Mouse (Mus musculus) kidney, postnatal 14 days (tissue): Measurements from ENCODE around the gene Tenm1.

Experiments used
- DNase-seq: peaks from one replicate; pipeline ENCODE4 v3.0.0; 2022; ENCODE audit warnings: mixed read lengths

Gene Tenm1

DNA sequence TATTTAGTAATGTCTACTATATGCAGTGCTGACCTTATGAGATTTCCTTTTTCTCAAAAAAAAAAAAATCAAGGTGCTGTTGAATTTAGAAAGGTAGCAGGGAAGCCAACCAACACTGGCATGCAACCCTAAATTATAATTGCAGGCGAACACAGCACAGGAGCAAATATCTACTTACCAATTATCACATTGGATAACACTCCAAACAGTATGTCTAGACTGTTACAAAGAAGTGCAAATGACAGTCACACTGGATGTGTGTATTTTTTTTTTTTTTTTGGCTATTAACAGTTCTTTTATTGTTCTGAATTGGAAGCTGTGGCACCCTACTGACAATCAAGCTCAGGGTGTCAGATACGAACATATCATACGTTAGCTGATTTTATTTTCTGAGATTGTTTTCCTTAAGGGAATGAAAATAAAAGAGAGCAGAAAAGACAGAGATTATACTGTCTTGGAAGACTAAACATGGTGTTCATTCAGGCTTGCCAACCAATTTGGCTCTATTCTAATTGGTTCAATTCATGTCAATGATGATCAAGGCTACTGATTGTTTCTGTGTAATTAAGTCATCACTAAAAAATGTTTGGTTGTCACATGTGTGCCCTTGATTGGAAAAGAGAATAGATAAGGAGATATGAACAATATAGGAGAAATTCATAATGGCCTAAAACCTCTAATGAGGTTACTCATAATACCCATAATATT, 710.7 kb downstream of the Tenm1 start:
- DNase-seq, result no peak

DNA sequence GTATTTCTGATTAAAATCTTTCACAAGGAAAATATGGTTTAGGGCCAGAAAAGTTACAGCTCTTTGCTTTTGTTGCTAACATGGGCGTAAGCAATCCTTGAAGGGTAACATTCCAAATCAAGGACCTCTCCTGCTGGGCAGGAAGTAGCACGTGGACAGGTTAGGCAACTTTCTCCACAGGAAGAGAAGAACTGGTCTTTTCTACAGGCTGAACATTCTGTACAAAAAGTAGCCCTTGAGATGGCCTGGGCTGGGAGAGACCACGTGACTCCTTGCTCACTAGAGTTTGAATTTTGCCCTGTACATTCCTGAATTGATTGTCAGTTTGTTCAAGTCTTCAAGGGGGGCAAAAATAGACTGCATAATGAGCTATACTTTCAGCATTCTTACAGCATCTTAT, 728.6 kb downstream of the Tenm1 start:
- DNase-seq, result no peak

DNA sequence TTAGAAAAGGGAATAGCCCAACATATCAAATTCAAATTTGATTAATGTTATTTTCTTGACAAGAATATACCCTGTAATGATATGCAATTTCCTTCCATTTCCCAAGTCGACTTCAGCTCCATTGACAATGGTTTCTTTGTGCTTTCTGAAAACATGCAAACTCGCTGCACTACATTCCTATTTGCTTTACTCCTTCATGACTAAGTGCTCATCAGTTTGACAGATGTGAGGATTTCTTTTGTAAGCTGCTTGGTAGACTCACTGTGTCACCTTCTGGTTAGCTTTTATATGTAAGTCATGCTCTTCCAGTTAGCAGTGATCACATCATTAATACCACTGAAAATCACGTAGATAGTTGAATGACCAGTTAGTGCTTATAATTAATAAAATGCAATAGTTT, 781.8 kb downstream of the Tenm1 start:
- no peak for DNase-seq

DNA sequence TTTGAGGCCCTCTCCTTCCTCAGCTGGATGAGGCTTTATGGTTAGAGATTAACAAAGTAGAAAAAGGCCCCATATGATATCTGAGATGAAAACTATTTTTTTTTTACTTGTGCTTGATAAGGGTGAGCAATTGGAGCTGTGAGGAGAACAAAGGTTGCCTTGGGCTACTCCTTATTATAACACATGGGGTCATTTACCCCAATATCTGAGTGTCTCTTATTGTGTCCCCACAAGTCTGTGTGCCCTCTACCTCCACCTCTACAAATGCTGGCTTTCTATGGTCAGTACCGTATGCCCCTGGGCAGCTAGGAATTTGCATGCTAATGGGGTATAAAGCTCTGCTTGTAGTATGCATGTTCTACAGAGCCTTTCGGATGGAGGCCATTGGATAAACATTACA, 848.4 kb downstream of the Tenm1 start:
- no peak for DNase-seq

DNA sequence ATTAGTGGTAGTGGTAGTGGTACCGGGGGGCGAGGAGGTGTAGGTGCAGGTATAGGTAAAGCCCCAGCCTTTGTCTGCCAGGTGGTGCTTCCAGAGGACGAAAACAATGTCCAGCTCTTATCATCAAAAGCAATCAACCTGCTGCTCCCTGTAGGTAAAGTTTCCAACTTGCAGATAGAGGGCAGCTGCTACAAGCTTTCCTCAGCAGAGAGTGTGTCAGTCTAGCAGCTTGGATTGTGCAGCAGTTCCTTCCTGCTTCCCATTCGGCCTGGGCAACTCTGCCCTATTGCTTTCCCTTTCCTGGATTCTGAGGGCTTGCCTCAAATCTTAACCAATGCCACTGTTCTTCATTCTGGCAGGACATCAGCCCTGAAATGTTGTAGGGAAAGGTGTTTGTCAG, 870.2 kb downstream of the Tenm1 start:
- peak; percentile 0 for DNase-seq

DNA sequence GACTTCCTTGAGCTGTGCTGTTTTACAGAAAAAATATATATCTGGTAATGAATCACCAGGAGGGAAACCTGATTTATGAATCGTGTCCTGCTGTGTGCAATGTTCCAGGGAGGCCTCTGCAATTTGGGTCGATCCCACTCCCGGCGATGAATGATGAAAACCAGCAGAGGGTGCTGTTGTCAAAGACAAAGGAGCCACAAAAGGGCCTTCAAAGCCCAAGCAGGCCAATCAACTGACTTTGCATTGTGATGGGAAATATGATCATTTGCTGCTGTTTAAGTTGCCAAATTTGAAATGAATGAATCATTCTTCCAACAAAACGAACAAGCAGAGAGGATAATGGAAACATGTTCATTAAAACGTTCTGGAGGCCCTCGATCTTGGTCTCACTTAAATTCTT, 871.6 kb downstream of the Tenm1 start:
- DNase-seq, result peak; percentile 50

DNA sequence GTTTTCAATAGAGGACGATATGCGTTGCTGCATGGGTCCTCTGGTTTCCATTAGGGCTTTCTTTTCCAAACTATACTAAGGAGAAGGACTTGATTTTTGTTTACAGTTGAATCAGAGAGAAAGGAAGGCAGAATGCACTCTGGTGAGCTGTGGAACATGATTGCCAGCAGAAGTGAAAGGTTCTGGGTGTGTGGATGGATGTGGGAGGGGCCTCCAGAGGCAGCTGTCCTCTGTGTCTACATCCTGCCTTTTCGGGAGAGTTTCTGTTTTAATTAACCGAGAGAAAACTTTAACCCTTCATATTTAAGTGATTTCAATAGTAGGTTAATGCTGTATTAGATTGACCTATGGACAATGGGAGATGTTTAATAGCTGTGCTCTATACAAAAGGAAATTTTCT, 880.4 kb downstream of the Tenm1 start:
- no peak for DNase-seq

DNA sequence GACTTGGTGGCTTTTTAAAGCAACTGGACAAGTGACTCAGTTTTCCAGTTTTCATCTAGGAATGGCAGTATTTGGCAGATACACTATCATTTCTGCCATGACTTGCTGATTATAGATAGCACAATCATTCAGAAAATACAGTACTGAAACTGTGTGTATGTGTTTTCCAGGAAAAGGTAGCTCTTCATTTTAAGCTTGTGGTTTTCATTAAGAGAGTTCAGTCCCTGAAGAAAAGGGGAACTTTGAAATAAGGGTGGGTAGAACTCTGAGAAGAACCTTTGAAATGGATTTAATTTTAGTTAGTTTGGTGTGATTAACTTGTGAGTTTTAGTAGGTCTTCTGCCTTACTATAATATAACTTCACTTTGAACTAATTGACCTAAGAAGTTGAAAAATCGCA, 883.9 kb downstream of the Tenm1 start:
- no peak for DNase-seq

DNA sequence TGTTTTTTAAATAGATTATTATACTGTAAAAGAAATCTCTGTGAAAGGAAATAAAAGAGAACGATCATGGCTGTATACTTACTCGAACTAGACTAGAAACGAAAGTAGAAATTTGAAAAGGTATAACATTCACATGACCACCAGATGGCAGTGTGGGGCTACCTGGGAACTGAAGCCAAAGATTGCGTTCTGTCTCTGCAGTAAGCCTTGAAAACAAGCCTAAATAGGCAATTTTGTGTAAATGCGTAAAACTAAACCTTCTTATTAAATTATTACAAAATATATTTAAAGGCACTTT, 888.2 kb downstream of the Tenm1 start:
- peak; percentile 62 for DNase-seq

DNA sequence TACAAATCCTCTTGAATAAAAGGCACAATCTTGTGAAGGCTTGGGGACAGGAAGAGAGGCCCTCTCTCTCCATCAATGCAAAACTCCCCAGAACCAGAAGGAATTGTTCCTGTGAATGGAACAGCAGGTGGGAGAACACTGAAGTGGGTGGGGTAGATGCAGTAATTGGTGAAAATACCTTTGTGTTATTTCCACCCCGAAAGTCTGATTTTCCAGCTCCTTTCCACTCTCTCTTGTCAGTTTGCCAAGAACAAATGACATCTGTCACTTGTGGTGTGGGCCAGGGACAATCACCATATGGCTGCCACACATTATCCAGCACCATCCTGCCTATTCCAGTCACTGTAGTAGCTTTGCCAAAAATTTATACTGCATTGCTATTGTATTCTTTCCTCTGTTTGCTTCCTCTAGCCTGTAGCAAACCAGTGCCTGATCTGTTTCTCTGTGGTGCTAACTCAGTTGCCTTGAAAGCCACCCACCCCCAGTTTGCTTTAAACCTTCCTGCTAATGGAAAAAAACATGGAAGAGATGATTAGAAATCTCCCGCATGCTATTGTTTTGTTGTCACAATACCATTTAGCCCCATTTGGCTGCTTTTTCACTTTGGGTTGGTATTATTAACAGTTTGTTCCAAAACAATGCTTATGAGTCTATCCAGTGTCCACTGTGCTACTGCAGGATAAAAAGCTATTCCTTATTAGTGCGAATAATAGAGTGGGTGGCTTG, 888.7 kb downstream of the Tenm1 start:
- DNase-seq, result peak; percentile 1

DNA sequence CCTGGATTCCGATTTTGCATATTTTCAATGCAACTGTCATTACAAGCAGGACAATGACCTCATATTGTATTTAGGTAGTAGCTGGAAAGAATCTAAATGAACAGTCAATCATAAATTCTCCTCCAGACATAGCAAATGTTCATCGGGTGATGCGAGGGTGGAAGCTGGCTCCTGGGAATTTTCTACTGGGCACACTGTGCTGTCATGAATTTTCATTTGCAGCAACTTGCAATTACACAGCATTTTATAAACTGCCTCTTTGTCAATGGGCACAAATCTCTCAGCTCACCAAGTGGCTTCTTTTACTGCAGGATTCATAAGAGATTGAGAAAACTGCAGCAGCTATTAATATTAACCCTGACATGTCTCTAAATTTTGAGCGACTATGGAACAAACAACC, 898.2 kb downstream of the Tenm1 start:
- DNase-seq, result no peak

DNA sequence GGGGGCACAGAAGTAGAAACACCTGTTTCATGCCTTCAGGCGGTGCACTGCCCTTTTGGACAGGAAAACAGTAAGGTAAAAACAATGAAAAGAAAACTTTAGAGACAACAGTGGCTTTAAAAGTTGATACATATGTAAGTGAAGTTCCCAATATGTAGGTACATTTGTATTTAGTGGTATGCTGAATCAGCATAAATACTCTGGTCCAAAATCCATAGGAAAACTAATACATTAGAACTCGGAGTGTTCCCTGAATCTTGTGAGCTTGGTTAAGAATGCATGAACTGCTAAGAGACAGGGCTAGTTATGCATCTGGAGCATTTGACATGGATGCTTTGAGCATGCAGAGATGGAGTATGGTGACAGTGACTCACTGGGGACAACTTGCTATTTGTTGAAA, 906.1 kb downstream of the Tenm1 start:
- DNase-seq, result no peak

DNA sequence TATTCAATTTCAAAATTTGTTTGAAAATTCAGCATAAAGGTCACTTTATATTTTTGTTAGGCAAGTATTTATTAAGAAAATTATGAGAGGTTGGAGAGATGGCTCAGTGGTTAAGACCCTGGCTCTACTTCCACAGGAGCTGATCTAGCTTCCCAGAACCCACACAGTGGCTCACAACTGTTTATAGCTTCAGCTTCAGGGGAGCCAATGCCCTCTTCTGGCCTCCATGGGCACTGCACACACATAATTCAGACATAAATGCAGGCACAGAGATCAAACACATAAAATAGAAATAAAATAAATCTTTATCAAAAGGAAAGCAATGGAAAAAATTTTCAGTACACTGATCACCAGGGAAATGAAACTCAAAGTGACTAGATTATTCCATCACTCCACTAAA, 916.4 kb downstream of the Tenm1 start:
- DNase-seq, result no peak

DNA sequence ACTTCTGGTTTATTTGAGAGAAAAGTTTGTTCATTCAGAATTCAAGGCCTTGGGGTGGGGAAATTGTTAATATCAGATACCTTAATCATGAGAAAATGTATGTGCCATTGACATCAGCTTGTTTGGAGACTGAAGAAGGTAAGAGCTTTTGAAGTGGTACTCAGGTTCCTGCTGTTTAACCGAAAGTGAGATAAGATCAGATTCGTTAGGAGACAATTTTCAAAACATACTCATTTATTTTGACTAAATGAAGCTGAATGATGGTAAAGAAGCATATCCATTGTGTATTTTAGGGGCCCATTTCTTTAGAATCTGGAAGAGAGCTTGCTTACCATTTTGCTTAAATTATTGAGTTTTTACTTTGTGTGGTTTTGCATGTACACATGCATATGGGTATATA, 917.8 kb downstream of the Tenm1 start:
- no peak for DNase-seq

DNA sequence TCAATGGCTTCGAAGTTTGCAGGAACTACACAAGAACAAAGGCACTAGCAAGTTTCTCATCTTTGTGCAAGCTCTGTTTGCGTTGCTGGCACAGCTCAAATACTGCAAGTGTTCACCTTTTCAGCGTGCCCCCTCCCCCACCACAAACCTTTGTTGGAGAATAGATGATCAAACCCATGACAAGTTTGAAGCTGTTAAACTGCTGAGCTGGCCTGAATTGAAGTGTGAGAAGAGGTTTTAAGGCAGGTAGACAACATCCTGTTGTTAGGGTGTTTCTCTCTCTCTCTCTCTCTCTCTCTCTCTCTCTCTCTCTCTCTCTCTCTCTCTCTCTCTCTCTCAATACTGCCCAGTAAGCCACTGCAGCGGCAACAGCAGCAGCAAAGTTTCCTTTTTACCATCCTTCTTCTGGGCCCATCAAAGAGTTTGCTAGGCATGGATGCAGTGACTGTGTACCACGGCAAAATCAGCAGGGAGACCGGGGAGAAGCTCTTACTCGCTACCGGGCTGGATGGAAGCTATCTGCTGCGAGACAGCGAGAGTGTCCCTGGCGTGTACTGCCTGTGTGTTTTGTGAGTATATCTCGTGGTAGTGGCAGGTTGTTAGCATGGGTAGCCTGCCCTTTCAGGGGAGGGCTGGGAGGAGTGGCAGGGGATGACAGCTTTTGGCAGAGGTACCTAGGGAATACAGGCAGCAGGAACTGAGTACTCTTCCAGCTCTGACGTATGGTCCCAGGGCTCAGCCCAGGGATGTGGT, 926.5 kb downstream of the Tenm1 start, which contains the start of gene Sh2d1a:
Sh2d1a (plus strand) TSS at position 163 of the 753 bp plus-strand sequence.
- DNase-seq, result no peak

DNA sequence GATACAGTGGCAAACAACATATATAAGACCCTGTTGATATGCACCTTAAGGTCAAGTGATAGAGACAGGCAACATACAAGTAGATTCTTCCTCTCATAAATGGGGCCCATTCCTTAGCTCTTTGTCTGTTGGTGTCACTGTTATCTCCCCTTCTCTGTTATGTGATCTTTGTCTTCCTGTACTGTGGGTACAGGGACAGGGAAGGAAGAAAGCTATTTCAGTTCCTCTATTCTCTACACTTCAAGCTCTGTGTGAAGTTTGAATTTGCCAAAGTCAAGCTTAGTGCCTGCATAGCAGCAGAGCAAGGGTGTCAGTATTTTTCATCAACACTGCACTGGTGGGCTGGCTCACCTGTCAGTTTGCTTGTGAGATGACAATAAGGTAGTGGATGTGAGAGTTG, 928.4 kb downstream of the Tenm1 start:
- DNase-seq, result no peak

DNA sequence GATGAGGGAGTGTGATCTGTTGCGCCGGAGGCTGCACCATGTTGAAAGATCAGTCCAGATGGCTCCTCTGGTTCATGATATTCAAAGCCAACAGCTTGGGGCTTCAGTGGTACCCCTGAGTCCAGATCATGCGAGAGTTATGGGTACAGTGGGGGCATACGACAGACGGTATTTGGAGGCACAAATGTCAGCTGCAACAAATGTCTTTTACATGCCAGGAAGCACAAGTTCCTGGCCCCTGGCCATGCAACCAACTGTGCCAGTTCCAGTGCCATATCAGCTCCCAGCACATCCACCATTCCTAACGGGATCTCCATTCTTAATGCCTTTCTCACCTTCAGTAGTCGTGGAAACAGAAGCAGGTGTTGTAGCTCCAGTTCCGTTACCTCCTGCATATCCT, 938.6 kb downstream of the Tenm1 start:
- DNase-seq, result no peak

DNA sequence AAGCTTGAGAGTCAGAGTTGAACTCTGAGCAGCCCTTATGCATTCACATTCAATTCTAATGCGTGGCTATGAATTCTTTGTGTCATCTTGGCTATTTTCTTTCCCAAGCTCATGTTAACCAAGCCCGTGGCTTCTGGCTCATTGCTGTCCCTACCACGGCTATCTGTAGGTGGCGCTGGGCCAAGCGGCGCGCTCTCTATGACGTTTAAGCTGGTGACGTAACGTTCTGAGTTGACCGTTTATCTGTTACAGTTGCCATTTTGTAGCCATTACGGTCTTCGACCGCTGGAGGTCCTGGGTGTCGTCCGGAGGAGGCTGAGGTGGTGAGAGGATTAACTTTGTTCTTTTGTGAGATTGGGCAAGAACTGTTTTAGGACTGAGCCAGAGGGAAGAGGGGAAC, 939.5 kb downstream of the Tenm1 start, which contains the start of gene Tex13c2:
Tex13c2 (plus strand) TSS at position 246 of the 400 bp plus-strand sequence.
- no peak for DNase-seq
